ENCODE assay signal across 9 mouse cellular contexts in the genomic region with DNA sequence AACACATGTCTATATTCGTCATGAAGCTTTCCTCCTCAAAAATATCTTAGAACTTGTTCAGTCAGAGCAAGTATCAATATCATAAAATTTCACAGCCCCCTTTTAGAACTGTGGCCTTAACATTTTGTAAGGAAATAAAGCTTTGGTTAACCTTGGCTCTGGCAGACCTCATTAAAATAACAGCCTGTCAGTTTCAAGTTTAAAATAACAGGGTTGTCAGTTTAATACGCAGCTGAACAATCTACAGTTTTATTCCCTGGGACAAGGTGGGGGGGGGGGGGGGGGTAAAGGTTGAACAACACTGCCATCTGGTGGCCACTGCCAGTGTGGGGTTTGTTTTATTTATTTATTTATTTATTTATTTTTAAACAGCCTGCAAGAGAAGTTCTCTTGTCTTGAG.
DNase-seq lines count a peak whose midpoint lies in the region; ATAC-seq and TF ChIP-seq lines count a peak whose summit lies in the region.
"Had no signal": no experiment of that assay in that cellular context is flagged by ENCODE, and none has a peak within 500 bp of the region (broad histone marks: within the 10 kb centered on the region; RNA-seq: fewer than 3 reads in every experiment).

No protein-coding gene starts in this region.

- peaks cover 25% of the 10 kb centered on the region for H3K4me1 ChIP-seq in embryonic facial prominence, embryonic 10.5 days
- no peaks in the 10 kb centered on the region for H3K4me1 ChIP-seq in stomach, postnatal 0 days (replicated peaks; ENCODE audit: control insufficient read depth, insufficient read depth)

- no peak for ATAC-seq in stomach, postnatal 0 days (ENCODE audit: low FRiP score, low TSS enrichment)

- no peak overlapping the region for H3K4me2 ChIP-seq in stomach, postnatal 0 days (replicated peaks; ENCODE audit: low read depth)

- no peak overlapping the region for H3K9ac ChIP-seq in stomach, postnatal 0 days (ENCODE audit: low read length)

- no peak overlapping the region for H3K27ac ChIP-seq in embryonic facial prominence, embryonic 10.5 days (replicated peaks)
- no peak overlapping the region for H3K27ac ChIP-seq in stomach, postnatal 0 days (replicated peaks)

- TF ChIP-seq CTCF in stomach, postnatal 0 days (IDR thresholded peaks at IDR 0.05; ENCODE audit: low read depth), result peak; percentile 71

- no peaks in the 10 kb centered on the region for H3K9me3 ChIP-seq in embryonic facial prominence, embryonic 10.5 days
- no peaks in the 10 kb centered on the region for H3K9me3 ChIP-seq in stomach, postnatal 0 days (ENCODE audit: control insufficient read depth, low read length)

- 29% methylated on average over 2 of the region's 2 CpGs for WGBS in embryonic facial prominence, embryonic 10.5 days
- WGBS in large intestine, adult 2 months, result 7% methylated on average over 2 of the region's 2 CpGs
- WGBS in stomach, postnatal 0 days, result 12% methylated on average over 2 of the region's 2 CpGs

- no peaks in the 10 kb centered on the region for H3K36me3 ChIP-seq in embryonic facial prominence, embryonic 10.5 days (replicated peaks)
- H3K36me3 ChIP-seq in stomach, postnatal 0 days (ENCODE audit: control insufficient read depth, insufficient read depth, low read length), result no peaks in the 10 kb centered on the region

- DNase-seq in gastrocnemius, postnatal 10 days, result peak; percentile 57
- no peak for DNase-seq in gastrocnemius, adult 8-10 months (ENCODE audit: low spot score in 2 of 2)
- peak; percentile 67 for DNase-seq in right cerebral cortex, postnatal 4 days
- no peak for DNase-seq in right cerebral cortex, adult 2 months (ENCODE audit: low spot score in 2 of 2)
- DNase-seq in embryonic facial prominence, embryonic 10.5 days (ENCODE audit: low spot score), result peak; percentile 77
- DNase-seq in large intestine, adult 2 months (ENCODE audit: low read depth, low spot score), result peak; percentile 14
- peak; percentile 59 for DNase-seq in stomach, postnatal 0 days (ENCODE audit: low spot score)
- DNase-seq in layer of hippocampus, adult 9-11 months, result no peak

- H3K27me3 ChIP-seq in embryonic facial prominence, embryonic 10.5 days (replicated peaks; ENCODE audit: low read depth, poor library complexity, severe bottlenecking), result no peaks in the 10 kb centered on the region
- H3K27me3 ChIP-seq in stomach, postnatal 0 days (ENCODE audit: control insufficient read depth, insufficient read depth, low read length), result no peaks in the 10 kb centered on the region

- TF ChIP-seq EP300 in stomach, postnatal 0 days (optimal IDR thresholded peaks at IDR 0.05), result no peak

- no peak overlapping the region for H3K4me3 ChIP-seq in embryonic facial prominence, embryonic 10.5 days
- no peak overlapping the region for H3K4me3 ChIP-seq in stomach, postnatal 0 days (ENCODE audit: low read depth, low read length)
- H3K4me3 ChIP-seq: myocyte had no signal

Comparison
In these comparisons a context has a peak if more than half of its experiments do, and no peak if none do; other contexts are left out.
1. DNase-seq: peak in gastrocnemius, postnatal 10 days (single experiment), right cerebral cortex, postnatal 4 days (single experiment), embryonic facial prominence, embryonic 10.5 days (single experiment), large intestine, adult 2 months (single experiment) and stomach, postnatal 0 days (single experiment); none in gastrocnemius, adult 8-10 months (0 of 2), right cerebral cortex, adult 2 months (0 of 2) and layer of hippocampus, adult 9-11 months (single experiment).